Mouse (Mus musculus) embryonic fibroblast, embryonic 13.5 days (primary cell): ENCODE measurements around the gene Slc15a3. TPM values are rescaled to one million over a fixed set of nuclear protein-coding genes. Genes with fewer than 3 reads are reported as not detected.

Source experiments
- H3K27ac ChIP-seq: 2 replicates; pipeline ENCODE4 v1.5.1; 2012; ENCODE audit warnings: low read length, control low read depth, inconsistent platforms; ENCODE audit not compliant: insufficient read depth
- H3K4me1 ChIP-seq: 2 replicates; pipeline ENCODE4 v1.6.1; 2011; ENCODE audit warnings: low read length; ENCODE audit not compliant: control insufficient read depth, insufficient read depth
- H3K4me3 ChIP-seq: 2 replicates; pipeline ENCODE4 v1.5.1; 2011; ENCODE audit warnings: mild to moderate bottlenecking, control low read depth, low read length; ENCODE audit not compliant: insufficient read depth
- CTCF ChIP-seq: IDR thresholded peaks from 2 replicates; pipeline ENCODE4 v1.5.1; 2011; ENCODE audit warnings: mild to moderate bottlenecking, control low read depth, low read length, moderate library complexity, borderline replicate concordance; ENCODE audit not compliant: insufficient read depth
- POLR2A ChIP-seq: IDR thresholded peaks from 2 replicates; pipeline ENCODE4 v1.6.1; 2011; ENCODE audit warnings: low read depth, mild to moderate bottlenecking, control low read depth, low read length, moderate library complexity
- polyA plus RNA-seq: library from polyadenylated mRNA; stranded (reverse); fragments of >200 nt; gene quantifications from 2 replicates; pipeline ENCODE4 v1.2.4, GENCODE M21; 2011; ENCODE audit warnings: low read depth; ENCODE audit not compliant: missing spikeins, insufficient read length

Slc15a3 gene
- polyA plus RNA-seq, 1 experiment = 2.1 TPM

DNA sequence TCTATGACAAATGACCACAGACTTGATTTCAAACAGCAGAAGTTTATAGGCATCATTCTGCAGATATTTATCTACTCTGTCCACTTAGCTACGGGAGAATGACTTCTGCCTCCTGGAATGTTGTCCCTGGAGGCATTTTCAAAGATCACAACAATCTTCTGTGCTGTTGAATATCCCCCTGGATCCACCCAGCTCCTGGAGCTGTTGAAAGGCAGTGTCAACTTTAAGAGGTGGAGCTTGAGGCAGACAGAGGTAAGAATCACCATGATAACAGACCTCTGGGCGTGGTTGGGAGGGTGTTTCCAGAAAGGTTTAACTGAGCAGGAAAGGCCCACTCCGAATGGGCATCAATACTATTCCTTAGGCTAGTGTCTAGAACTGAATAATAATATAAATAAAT is 3.9 kb upstream of the Slc15a3 start:
- Histone ChIP-seq H3K4me3 (no peak overlapping the region), H3K27ac (no peak overlapping the region), H3K4me1 (no peaks in the 10 kb centered on the region; the same call in 1 of the 2 replicates)
- no peak for TF ChIP-seq CTCF
- no peak for TF ChIP-seq POLR2A

DNA sequence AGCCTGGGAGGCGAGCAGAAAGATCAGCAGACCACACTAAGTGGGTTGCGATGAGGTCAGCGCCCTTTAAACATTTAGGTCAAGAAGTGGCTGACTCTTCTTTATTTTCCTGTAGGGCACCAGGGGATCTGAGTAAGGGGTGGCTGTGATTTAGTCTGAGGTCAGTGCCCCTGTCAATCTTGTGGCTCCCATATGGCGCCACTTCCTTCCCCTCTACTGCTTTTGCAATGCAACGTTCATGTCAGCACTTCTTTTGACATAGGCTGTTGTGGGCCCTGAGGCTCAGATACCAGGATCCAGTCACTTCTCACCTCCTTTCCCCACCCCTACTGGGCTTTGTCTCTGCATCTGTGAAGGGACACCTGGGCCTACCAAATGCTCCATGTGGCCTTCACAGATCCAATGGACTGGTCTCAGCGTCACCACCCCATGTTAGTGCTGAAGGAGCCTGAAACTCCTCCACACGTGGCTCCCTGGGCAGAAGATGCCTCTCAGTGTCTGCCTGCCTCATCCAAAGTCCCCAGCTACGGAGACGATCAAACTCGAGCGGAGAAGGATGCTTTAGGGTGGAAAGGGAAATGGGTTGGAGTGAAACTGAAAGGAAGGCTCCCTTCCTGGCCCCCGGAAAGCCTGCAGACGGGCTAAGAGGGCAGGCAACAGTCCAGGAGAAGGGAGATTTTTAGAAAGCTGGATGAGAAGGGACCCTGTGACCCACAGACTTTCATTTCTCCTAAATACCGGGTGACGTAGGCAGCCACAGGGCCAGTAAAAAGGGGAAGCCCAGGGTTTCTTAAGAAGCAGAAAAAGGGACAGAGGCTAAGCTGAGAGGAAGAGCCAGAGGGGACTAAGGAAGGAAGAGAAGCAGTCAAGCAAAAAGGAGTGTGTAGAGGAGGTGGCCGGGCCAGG is 2.4 kb downstream of the Slc15a3 start:
- TF ChIP-seq POLR2A (no peak), CTCF (no peak)
- H3K4me3 ChIP-seq = no peak overlapping the region
- H3K27ac ChIP-seq = no peak overlapping the region
- H3K4me1 ChIP-seq = no peaks in the 10 kb centered on the region

DNA sequence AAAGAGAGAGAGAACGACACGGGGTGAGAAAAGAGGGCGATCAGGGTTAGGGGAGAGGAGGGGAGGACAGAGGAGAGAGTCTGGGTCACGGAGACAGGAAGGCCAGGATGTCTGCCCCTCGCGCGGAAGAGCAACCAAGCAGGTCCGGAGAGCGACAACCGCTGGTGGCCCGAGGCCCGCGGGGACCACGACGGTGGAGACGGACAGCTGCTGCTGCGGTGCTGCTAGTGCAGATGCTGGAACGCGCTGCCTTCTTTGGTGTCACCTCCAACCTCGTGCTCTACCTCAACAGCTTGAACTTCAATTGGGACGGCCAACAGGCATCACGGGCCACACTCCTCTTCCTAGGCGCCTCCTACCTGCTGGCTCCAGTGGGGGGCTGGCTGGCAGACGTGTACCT is 3.4 kb downstream of the Slc15a3 start:
- no peak overlapping the region for H3K27ac ChIP-seq
- TF ChIP-seq POLR2A (no peak), CTCF (no peak)
- H3K4me1 ChIP-seq = no peaks in the 10 kb centered on the region
- no peak overlapping the region for H3K4me3 ChIP-seq

DNA sequence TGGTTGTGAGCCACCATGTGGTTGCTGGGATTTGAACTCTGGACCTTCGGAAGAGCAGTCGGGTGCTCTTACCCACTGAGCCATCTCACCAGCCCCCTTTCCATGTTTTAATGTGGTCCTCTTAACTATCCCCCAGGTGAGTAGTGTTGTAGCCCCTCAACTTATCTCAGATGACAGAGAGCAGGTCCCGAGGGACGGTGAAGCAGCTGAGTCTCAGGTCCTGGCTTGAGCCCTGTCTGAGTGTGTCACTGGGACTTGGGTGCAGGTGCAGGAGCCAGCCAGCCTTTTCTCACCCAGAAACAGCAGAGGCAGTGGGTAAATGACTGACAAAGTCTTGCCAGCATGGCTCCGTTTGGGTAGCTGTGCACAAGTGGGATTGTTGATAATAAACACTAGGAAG is 4.7 kb downstream of the Slc15a3 start:
- TF ChIP-seq CTCF = no peak
- Histone ChIP-seq H3K4me3 (no peak overlapping the region), H3K27ac (no peak overlapping the region), H3K4me1 (no peaks in the 10 kb centered on the region)

DNA sequence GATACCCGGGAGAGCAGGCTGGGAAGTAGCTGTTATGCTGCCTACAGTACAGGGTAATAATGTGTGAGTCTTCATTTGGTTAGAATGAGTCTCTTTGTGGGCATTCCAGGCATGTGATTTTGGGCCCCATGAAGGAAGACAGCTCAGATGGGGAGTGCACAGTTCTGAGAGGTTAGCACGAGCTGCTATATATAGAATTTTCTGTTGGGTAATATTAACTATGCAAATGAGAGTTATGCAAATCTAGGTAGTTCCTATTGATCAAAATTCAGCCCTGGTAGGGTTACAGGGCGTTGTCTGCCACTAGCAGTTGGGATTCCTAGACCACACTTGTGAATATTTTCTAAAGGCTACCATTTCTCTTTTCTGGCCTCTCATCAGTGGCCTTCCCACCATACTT is 5.9 kb downstream of the Slc15a3 start:
- H3K4me1 ChIP-seq = no peaks in the 10 kb centered on the region
- TF ChIP-seq CTCF (no peak), POLR2A (no peak)
- no peak overlapping the region for H3K27ac ChIP-seq
- H3K4me3 ChIP-seq = no peak overlapping the region

DNA sequence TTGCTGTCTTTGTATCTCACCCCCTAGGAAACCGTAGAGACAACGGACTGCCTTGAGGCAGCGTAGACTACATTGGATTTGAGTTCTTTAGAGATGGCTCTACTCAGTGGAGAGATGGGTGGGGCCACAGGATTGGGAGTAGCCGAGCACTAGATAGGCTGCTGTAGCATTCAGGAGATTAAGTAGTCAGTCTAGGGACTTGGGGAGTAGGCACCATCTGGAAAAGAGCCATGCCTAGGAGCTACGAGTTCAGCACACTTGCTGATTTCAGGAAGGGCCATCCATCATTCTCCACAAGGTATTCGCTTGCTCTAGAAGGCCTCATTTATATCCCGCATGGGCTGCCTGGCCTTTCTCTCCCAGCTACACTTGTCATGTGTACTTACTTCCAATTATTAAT is 6.6 kb downstream of the Slc15a3 start:
- TF ChIP-seq POLR2A (no peak), CTCF (no peak)
- Histone ChIP-seq H3K4me3 (no peak overlapping the region), H3K4me1 (no peaks in the 10 kb centered on the region), H3K27ac (no peak overlapping the region)

DNA sequence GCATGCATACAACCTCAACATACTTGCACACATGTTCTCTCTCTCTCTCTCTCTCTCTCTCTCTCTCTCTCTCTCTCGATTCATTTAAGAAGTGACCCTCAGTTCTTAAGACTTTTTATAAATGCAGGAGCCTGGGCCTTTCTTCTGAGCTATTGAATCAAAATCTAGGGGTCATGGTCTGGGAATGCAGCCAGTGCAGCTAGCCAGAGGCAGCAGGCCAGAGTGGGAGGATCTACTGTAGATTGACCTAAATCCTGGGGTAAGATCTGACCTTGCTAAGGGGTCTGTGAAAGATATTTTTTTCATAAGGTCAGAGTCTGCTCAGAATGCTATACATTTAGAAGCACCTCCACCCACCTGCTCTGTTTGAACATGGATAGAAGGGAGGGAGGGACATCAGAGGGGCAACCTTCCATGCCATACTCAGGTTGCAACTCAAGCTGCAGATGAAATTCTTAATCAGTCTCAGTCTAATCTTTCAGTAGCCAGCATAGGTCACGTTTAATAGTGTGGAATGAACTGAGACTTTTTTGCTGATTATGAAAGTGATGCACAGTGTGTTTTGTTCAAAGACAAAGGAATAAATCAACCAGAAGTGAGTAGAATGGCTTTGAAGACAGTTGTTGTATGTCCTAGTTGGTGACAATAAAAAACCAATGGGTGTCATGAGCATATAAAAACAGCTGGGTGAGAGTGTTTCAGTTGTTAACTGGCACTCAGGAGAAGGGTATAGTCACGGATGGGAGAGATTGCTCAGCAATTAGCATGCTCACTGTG is 8.0 kb downstream of the Slc15a3 start:
- no peak for TF ChIP-seq CTCF
- TF ChIP-seq POLR2A = no peak
- Histone ChIP-seq H3K4me3 (no peak overlapping the region), H3K4me1 (no peaks in the 10 kb centered on the region), H3K27ac (no peak overlapping the region)

DNA sequence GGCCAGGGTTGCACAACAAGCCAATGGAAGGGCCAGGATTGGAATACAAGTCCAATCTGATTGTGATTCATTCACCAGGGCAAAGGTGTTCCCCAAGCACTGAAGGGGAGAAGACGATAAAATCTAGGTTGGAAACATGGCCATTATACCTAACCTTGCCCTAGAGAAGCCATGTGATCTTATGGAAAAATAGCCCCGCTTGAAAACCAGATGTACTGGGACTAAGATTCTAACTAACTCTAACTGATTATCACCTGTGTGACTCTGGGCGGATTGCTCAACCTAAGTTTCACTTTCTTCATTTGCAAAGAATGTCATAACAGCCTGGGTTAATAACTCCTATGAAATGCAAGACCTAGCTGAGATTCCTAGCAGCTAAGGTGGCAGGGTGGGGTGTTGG is 15.9 kb downstream of the Slc15a3 start:
- H3K27ac ChIP-seq = no peak overlapping the region
- H3K4me3 ChIP-seq = no peak overlapping the region
- no peak for TF ChIP-seq POLR2A
- no peak for TF ChIP-seq CTCF
- no peaks in the 10 kb centered on the region for H3K4me1 ChIP-seq

DNA sequence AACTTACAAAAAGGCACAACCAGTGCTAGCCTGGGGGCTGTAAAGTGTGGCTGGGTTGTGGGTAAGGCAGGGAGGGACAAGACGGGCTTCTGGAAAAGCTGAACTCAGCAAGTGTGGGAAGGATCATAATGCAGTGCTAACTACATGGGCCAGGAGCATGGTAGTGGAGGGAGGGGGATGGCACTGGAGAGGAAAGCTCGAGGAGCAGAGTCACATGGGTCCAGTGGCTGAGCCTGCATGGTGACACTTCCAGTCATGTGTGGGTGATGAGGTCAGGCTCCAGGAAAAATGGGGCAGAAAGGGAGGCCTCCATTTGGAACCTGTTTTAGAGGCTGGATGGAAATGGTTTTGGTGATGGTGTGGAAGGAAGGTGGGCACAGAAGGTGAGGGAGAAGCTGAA is 17.0 kb downstream of the Slc15a3 start:
- Histone ChIP-seq H3K4me1 (no peaks in the 10 kb centered on the region), H3K27ac (no peak overlapping the region), H3K4me3 (no peak overlapping the region)
- TF ChIP-seq CTCF (no peak), POLR2A (no peak)

DNA sequence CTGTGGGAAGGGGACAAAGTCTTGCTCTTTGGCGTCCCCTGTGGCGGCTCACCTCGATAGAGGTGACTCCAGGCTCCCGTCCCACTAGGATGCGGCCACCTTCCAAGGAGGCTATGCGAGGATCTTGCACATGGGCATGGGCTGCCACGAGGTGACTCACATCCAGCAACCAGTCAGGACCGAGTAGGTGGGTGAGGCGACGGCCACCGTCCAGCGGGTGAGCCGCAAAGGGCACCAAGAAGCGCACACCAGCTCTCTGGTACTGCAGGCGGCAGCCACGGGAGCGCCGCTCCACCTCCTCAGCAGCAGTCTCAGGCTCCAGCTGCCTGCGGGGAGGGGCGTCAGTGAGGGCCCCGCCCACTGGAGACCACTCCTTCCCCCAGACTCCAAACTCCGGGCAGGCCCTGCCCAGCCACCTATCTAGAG is 20.6 kb downstream of the Slc15a3 start:
- no peaks in the 10 kb centered on the region for H3K4me1 ChIP-seq
- no peak overlapping the region for H3K4me3 ChIP-seq
- TF ChIP-seq POLR2A (no peak), CTCF (no peak)
- H3K27ac ChIP-seq = no peak overlapping the region

DNA sequence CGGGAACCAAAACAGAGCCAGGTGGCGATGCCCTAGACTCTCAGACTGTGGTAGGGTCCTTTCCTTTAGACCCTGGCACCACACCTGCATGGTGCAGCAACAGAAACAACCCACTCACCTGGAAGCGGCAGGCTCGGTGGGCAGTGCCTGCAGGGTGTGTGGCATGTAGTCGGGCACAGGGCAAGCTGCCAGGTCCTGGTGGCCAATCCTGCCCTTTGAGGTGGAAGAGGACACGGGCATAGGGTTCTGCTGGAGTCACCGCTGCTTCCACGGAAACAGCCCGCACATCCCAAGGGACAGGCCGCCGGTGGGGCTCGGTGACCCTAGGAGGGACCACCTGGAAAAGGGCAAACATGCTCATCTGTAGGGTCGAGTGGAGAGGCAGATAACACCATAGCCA is 26.8 kb downstream of the Slc15a3 start:
- H3K4me1 ChIP-seq = peaks cover 5% of the 10 kb centered on the region; the same call in 1 of the 2 replicates
- H3K4me3 ChIP-seq = no peak overlapping the region
- H3K27ac ChIP-seq = no peak overlapping the region
- no peak for TF ChIP-seq CTCF
- TF ChIP-seq POLR2A = no peak
